Mouse (Mus musculus) brain, embryonic 14.5 days (tissue): ENCODE measurements at regions not wholly inside any gene's neighbourhood (a gene's known extent, or its start where the extent isn't known, plus 50 kb on each side); places are given as distances from the start of the nearest gene placed in this dataset.

Source experiments
- CTCF ChIP-seq: fragments of 200-500 bp; IDR thresholded peaks from 2 replicates; pipeline ENCODE4 v1.5.1; 2012; ENCODE audit warnings: inconsistent platforms, mild to moderate bottlenecking, moderate library complexity, borderline replicate concordance; ENCODE audit not compliant: insufficient read depth, insufficient read length; ENCODE audit errors: extremely low read depth
- POLR2A ChIP-seq: fragments of 200-500 bp; IDR thresholded peaks from 2 replicates; pipeline ENCODE4 v1.6.1; 2012; ENCODE audit warnings: mild to moderate bottlenecking, inconsistent platforms, borderline replicate concordance; ENCODE audit not compliant: poor library complexity, insufficient read depth, insufficient read length, severe bottlenecking; ENCODE audit errors: extremely low read depth

DNA sequence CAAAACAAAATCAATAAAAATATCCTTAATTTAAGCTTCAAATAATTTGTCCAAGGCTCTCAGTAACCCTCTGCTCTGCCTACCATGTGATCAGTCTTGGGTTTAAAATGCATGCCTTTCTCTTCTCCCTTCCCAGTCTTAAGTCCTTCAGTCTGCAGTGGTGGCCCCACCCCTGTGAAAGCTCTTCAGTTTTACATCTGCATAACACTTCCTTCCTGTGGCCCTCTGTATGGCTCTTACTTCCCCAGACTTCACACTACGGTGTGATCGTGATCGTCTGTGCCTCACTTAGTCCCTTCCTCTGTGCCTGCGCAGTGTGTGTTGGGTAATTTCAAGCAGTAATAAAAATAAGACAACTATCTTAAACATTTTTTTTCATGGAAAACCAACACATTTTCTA is 80.0 kb upstream of the Commd3 start:
- no peak for TF ChIP-seq CTCF
- no peak for TF ChIP-seq POLR2A
